Mouse (Mus musculus) hindbrain, embryonic 13.5 days (tissue): ENCODE data around the gene Zfhx3. TPM values are rescaled to one million over a fixed set of nuclear protein-coding genes. Genes with fewer than 3 reads are reported as not detected.

Experiments
- ATAC-seq: fragments of 200-750 bp; cut with Nextera tagmentation; 2 replicates; pipeline ENCODE4 v1.8.0; 2017; ENCODE audit warnings: moderate TSS enrichment; ENCODE audit not compliant: low FRiP score
- H3K27ac ChIP-seq: fragments of 300-500 bp; sonication (generic); 2 replicates; pipeline ENCODE4 v1.5.1; 2015; ENCODE audit warnings: inconsistent platforms, mild to moderate bottlenecking, moderate library complexity
- H3K27me3 ChIP-seq: fragments of 300-500 bp; sonication (generic); 2 replicates; pipeline ENCODE4 v1.6.1; 2015; ENCODE audit warnings: mild to moderate bottlenecking, inconsistent platforms
- H3K36me3 ChIP-seq: fragments of 300-500 bp; sonication (generic); 2 replicates; pipeline ENCODE4 v1.6.1; 2015; ENCODE audit warnings: mild to moderate bottlenecking, inconsistent platforms
- H3K4me1 ChIP-seq: fragments of 300-500 bp; sonication (generic); replicated peaks from 2 replicates; pipeline ENCODE4 v1.6.1; 2015; ENCODE audit warnings: inconsistent platforms
- H3K4me2 ChIP-seq: fragments of 300-500 bp; sonication (generic); 2 replicates; pipeline ENCODE4 v1.6.1; 2015; ENCODE audit warnings: inconsistent platforms, mild to moderate bottlenecking, moderate library complexity
- H3K4me3 ChIP-seq: fragments of 300-500 bp; sonication (generic); 2 replicates; pipeline ENCODE4 v1.5.1; 2015; ENCODE audit warnings: mild to moderate bottlenecking, inconsistent platforms
- H3K9ac ChIP-seq: fragments of 300-500 bp; sonication (generic); 2 replicates; pipeline ENCODE4 v1.6.1; 2015; ENCODE audit warnings: mild to moderate bottlenecking, inconsistent platforms
- H3K9me3 ChIP-seq: fragments of 300-500 bp; sonication (generic); 2 replicates; pipeline ENCODE4 v1.6.1; 2016; ENCODE audit warnings: inconsistent platforms
- WGBS: fragments of 180-500 bp; shearing (Covaris S2); methylation state at CpG from one replicate; pipeline ENCODE4 v1.1.7; 2015; 5-methylcytosine and 5-hydroxymethylcytosine counted together
- polyA plus RNA-seq: library from polyadenylated mRNA; unstranded; fragments of >200 nt; fragmentation: Nextera tagmentation; extraction: Ambion mirVana; gene quantifications from 2 replicates; pipeline ENCODE4 v1.2.1, GENCODE M21; 2015

The Zfhx3 gene
- polyA plus RNA-seq, 1 experiment from 2014 or later, result 36.9 TPM

DNA sequence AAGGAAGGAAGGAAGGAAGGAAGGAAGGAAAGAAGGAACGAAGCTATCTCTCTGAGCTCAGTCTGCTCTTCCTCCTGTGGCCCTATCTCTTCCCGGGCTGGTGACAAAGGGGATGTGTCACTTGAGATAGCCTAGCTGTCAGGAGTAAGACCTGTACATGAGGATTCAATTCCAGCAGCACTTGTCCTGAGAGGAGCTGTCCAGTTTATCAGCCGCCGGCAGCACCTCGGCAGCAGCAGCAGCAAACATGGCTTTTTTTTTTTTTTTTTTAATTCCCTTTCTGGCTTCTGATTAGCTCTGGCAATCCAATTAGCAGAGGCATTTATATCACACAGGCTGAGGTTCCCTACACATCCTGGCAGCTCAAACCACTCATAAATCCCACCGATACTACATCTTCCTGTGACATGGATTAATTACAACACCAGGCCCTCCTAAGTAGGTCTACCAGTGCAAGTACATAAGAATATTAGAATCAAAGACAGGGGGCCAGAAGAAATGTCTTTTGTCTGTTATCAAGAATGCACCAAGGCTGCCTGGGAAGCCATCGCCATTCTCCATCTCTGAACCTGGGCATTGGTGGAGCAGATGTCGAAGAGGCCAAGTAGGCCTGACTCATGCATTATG lies 596.6 kb downstream of the Zfhx3 start:
- no peaks in the 10 kb centered on the region for H3K27me3 ChIP-seq
- peaks cover 46% of the 10 kb centered on the region for H3K4me1 ChIP-seq
- WGBS, result 53% methylated on average over 8 of the region's 8 CpGs
- no peaks in the 10 kb centered on the region for H3K36me3 ChIP-seq
- H3K27ac ChIP-seq, result peak overlapping the region; percentile 88
- peak overlapping the region; percentile 66; the same call in 1 of the 2 replicates for H3K9ac ChIP-seq
- no peak for ATAC-seq
- no peak overlapping the region for H3K4me3 ChIP-seq
- H3K9me3 ChIP-seq, result no peaks in the 10 kb centered on the region
- H3K4me2 ChIP-seq, result peak overlapping the region; percentile 56; the same call in 1 of the 2 replicates

DNA sequence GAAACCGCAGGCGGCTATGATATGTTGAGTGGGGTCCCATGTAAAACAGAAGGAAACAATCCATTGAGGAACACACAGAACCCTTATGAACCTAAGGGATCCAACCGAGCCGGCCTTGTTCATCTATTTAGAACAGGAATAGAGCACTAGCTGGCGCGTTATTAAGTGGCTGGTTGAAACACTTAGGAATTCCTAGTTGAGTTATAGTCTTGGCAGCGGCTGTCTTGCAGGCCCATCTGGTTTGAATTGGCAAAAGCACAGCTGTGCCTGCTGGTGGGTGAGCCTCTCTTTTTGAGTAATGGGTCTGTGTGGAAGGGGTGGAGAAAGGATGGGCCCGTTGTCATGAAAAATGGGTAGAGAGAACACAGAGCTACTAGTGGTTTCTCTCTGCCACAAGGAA lies 610.1 kb downstream of the Zfhx3 start:
- Histone ChIP-seq H3K4me1 (0 out of 2 replicates have a peak, but pooled peaks cover 10% of the 10 kb centered on the region), H3K4me2 (no peak overlapping the region), H3K27me3 (no peaks in the 10 kb centered on the region), H3K36me3 (no peaks in the 10 kb centered on the region), H3K27ac (no peak overlapping the region), H3K9me3 (no peaks in the 10 kb centered on the region; the same call in 1 of the 2 replicates), H3K4me3 (no peak overlapping the region), H3K9ac (no peak overlapping the region)
- 63% methylated on average over 8 of the region's 8 CpGs for WGBS
- ATAC-seq, result no peak

DNA sequence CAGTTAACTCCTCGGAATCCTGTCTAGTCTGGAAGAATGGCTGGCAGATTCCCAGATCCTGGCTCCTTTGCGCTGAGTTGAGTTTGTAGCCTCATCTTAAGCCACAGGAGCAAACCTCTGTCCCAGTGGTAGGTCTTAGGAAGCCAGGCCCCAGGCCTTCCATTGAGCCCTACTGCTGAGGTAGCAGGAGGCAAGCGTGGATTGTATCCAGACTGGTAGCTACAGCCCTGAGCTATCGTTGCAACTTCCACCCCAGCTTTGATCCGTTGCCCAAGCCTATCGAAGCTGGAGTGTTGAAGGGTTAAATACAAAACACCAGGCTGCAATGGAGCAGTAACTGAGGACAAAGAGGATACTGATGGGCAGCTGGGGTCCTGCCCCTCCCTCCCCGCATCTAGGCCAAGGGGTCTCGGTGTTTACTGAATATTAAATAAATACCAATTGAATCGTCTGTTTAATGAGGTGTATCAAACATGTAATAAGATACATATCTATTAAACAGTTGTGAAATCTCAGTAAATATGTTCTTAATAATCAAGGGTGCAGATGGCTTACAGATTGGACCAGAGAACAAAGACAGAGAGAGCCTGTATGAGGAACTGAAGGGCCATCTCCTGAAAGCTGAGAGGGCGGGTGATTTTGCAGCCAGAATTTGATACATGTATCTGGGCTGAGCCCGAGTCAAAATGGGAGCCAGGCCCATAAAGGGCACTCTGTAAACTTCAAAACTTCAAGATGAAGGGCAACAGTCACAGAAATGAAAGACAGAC lies 611.5 kb downstream of the Zfhx3 start:
- Histone ChIP-seq H3K27me3 (no peaks in the 10 kb centered on the region), H3K4me3 (no peak overlapping the region), H3K27ac (no peak overlapping the region), H3K4me1 (0 out of 2 replicates have a peak, but pooled peaks cover 10% of the 10 kb centered on the region), H3K36me3 (no peaks in the 10 kb centered on the region), H3K9me3 (no peaks in the 10 kb centered on the region; the same call in 1 of the 2 replicates), H3K9ac (no peak overlapping the region), H3K4me2 (no peak overlapping the region)
- 58% methylated on average over 11 of the region's 11 CpGs for WGBS
- no peak for ATAC-seq

DNA sequence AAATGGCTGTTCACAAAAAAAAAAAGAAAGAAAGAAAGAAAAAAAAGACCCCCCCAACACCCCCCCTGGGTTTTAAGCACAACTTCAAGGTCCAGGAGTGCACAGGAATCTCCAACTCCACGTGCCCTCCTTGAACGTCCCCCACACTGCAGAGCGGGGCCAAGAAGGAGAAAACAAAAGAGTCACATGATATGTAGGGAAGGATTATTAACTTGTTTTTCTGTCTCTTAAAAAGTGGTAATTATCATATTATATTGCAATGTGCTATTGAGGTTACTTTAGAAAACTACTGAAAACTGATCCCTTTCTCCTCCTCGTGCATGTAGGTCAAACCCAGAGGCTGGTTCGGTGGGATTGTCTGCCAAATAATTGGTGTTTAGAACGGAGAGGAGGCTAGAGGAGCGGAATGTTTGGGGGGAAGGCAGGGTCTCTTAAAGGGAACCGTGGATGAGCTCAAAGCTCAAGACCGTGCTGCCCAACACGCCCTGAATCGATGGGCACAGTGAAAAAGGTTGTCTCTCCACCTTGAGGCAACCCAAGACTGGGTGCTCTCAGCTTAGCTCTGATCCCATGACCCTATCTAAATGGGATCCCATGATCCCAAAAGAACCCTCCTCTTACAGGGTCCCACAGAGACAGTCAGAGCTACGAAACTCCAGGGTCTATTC lies 612.3 kb downstream of the Zfhx3 start:
- no peaks in the 10 kb centered on the region; the same call in 1 of the 2 replicates for H3K9me3 ChIP-seq
- no peaks in the 10 kb centered on the region for H3K36me3 ChIP-seq
- H3K4me3 ChIP-seq, result no peak overlapping the region
- ATAC-seq, result no peak
- H3K9ac ChIP-seq, result no peak overlapping the region
- no peaks in the 10 kb centered on the region for H3K27me3 ChIP-seq
- 83% methylated on average over 12 of the region's 12 CpGs for WGBS
- H3K27ac ChIP-seq, result no peak overlapping the region
- 0 out of 2 replicates have a peak, but pooled peaks cover 10% of the 10 kb centered on the region for H3K4me1 ChIP-seq
- H3K4me2 ChIP-seq, result no peak overlapping the region

DNA sequence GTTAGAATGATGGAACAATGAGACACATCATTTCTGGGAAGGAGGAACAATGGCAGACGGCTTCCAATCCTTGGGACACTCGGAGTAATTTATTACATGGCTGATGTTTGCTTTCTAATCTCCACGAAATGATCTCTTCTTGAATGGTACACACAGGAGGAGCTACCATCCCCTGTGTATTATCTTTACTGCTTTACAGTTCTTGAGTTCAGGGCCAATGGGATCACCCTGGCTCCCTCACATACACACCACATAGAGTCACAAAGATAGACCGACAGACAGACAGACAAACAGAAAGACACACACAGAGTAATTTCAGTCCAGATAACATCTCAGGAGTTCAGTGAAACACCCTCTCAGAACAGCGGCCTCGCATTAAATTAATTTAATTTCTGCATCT lies 621.0 kb downstream of the Zfhx3 start:
- WGBS, result 54% methylated on average over 6 of the region's 6 CpGs
- Histone ChIP-seq H3K27ac (no peak overlapping the region), H3K9ac (no peak overlapping the region), H3K4me2 (no peak overlapping the region), H3K36me3 (no peaks in the 10 kb centered on the region), H3K27me3 (no peaks in the 10 kb centered on the region), H3K4me1 (peaks cover 10% of the 10 kb centered on the region), H3K9me3 (no peaks in the 10 kb centered on the region; the same call in 1 of the 2 replicates), H3K4me3 (no peak overlapping the region)
- no peak for ATAC-seq

DNA sequence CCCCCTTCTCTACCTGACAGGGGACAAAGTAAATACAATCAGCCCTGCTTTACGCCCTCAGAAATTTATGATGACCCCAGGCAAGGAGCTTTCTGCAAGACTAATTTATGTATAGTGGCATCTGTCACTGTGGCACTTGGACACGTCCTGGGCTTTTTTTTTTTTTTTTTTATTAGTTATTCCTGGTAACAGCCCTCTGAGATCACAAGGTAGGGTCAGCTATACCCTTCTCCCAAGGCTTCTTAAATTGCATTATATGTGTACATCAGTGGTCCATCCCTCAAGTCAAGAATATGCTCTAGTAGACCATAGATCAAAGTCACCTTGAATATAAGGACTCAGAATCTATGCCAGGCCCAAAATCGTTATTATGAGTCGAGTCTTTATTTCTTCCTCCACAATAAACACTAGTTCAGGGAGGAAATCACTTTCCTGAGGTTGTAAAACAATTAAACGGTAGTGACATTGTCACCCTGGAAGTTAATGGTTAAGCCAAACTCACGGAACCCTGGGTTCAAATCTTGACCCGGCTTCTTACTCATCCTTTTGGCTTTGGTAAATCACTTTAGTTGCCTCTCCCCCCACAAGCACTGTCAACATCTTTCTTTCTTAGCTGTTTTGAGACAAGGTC lies 621.6 kb downstream of the Zfhx3 start:
- H3K27me3 ChIP-seq, result no peaks in the 10 kb centered on the region
- no peak for ATAC-seq

DNA sequence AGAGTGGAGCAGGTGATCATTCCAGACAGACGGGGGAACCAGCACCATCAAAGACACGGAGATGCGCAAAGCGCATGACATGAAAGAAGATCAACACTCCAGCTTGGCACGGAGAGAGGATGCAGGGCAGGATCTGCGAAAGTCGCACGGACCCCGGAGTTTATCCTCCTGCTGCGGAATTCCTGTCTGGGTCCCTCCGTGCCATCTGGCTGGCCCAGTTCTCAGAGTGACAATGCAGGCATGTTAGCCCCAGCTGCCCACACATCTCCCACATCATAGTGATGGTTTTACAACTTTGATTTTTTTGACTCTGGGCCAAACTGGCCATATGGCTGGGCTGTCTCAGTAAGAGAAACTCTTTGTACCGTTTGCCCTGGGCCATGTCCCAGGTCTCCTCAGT lies 623.6 kb downstream of the Zfhx3 start:
- Histone ChIP-seq H3K9ac (no peak overlapping the region), H3K27me3 (no peaks in the 10 kb centered on the region), H3K4me3 (no peak overlapping the region), H3K4me2 (no peak overlapping the region), H3K9me3 (no peaks in the 10 kb centered on the region; the same call in 1 of the 2 replicates), H3K36me3 (no peaks in the 10 kb centered on the region), H3K27ac (no peak overlapping the region), H3K4me1 (peaks cover 10% of the 10 kb centered on the region)
- 74% methylated on average over 12 of the region's 12 CpGs for WGBS
- no peak for ATAC-seq

More for the DNA sequence above, 621.6 kb downstream of the Zfhx3 start:
- no peak overlapping the region for H3K9ac ChIP-seq
- H3K27ac ChIP-seq, result no peak overlapping the region
- H3K4me1 ChIP-seq, result peaks cover 10% of the 10 kb centered on the region
- H3K36me3 ChIP-seq, result no peaks in the 10 kb centered on the region
- no peak overlapping the region for H3K4me3 ChIP-seq
- no peak overlapping the region for H3K4me2 ChIP-seq
- 75% methylated on average over 7 of the region's 7 CpGs for WGBS
- H3K9me3 ChIP-seq, result no peaks in the 10 kb centered on the region; the same call in 1 of the 2 replicates

DNA sequence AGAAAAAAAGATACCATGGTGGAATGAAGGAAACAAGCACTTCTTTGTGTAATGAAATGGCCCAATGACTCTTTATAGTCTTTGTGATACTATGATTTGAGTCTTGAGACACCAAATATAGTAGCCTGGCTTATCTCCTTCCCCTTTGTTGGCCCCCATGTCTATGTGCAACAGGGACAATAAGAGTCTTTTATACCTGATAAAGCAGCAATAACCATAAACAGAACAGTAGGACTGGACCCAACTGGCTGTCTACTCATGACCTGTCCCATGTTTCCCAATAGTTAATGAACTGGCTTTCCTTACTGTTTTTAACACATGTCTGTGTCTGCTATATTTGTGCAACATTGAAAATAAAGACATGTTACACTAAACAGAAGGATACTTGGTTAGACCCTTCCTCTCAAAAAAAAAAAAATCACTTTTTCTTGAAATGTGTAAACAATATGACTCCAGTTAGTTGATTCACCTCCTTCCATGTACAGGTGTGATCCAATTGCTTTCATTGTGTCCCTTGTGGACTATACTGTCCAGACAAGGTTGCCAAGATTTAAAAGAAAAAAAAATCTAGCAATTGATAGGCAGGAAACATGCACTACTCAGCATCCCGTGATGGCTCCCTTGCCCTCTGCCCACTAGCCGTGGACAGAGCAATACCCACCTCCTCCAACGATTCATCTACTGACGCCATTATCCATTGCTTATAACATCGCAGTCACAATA lies 631.0 kb downstream of the Zfhx3 start:
- WGBS, result 92% methylated on average over 5 of the region's 5 CpGs
- no peak overlapping the region for H3K4me3 ChIP-seq
- H3K9me3 ChIP-seq, result no peaks in the 10 kb centered on the region
- no peak for ATAC-seq
- no peak overlapping the region for H3K9ac ChIP-seq
- no peak overlapping the region for H3K27ac ChIP-seq
- H3K36me3 ChIP-seq, result no peaks in the 10 kb centered on the region
- peaks cover 13% of the 10 kb centered on the region for H3K4me1 ChIP-seq
- H3K4me2 ChIP-seq, result no peak overlapping the region
- H3K27me3 ChIP-seq, result peaks cover 16% of the 10 kb centered on the region

DNA sequence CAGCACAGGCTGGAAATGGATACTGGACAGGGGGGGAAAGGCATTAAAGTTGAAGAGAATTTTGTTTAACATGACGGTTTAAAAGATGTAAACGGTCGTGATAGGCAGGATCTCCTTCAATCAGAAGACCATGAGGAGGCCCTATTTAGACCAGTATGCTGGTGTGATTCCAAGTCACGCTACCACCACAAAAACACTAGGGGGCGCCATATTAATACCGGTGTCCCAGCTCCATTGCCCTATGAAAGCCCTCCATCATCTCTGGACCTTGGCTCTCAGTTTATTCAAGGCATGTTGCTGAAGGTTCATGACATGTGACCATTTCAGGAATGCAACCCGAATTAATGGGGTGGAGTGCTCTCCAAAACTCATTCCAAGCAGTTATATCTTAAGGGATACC lies 631.7 kb downstream of the Zfhx3 start:
- Histone ChIP-seq H3K4me3 (no peak overlapping the region), H3K4me2 (no peak overlapping the region), H3K4me1 (peaks cover 17% of the 10 kb centered on the region), H3K27me3 (peaks cover 16% of the 10 kb centered on the region), H3K9ac (no peak overlapping the region), H3K27ac (no peak overlapping the region), H3K36me3 (no peaks in the 10 kb centered on the region), H3K9me3 (no peaks in the 10 kb centered on the region)
- WGBS, result 38% methylated on average over 7 of the region's 7 CpGs
- ATAC-seq, result no peak

DNA sequence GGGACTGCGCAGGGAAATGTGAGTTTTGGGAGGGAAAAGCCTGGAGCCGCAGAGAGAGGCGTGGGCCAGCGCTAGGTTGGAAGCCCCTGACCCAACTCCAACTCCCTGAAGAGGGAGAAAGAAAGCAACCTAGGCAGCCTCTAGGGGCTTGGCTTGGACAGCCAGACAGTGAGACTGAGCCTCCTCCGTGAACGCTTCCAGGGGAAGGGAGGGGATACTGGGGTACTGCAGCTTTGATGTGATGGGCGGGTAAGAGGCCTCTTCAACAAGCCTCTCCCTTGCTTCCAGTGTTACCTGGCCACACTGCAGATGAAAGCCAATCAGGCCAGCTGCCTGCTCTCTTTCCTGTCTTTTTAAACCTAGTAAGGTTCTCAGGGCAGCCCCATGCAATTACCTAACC lies 635.1 kb downstream of the Zfhx3 start:
- Histone ChIP-seq H3K9me3 (no peaks in the 10 kb centered on the region), H3K4me3 (no peak overlapping the region), H3K27ac (no peak overlapping the region; the same call in 1 of the 2 replicates), H3K4me1 (peaks cover 17% of the 10 kb centered on the region), H3K9ac (no peak overlapping the region), H3K4me2 (no peak overlapping the region), H3K36me3 (no peaks in the 10 kb centered on the region), H3K27me3 (peaks cover 16% of the 10 kb centered on the region)
- WGBS, result 43% methylated on average over 7 of the region's 7 CpGs
- no peak for ATAC-seq

DNA sequence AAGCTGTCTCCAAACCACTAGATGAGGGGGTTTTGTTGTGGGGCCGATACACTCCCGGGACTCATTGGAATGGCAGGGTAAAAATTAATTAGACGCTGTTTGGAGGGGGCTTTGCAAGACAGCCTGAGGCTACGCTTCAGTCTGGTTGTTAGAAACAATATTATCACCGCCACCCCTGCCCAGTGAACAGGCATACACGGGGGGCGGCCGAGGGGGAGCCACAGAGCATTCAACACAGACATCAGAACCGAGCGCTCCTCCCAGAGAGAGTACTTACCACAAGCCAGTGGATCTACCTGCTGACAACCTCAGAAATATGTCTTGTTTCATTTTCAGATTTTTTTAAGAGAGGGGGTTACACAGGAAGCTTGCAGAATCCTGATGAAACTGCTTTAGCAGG lies 635.9 kb downstream of the Zfhx3 start:
- Histone ChIP-seq H3K9me3 (no peaks in the 10 kb centered on the region), H3K9ac (no peak overlapping the region), H3K4me1 (peaks cover 17% of the 10 kb centered on the region), H3K36me3 (no peaks in the 10 kb centered on the region), H3K4me2 (no peak overlapping the region), H3K4me3 (no peak overlapping the region), H3K27ac (peak overlapping the region; percentile 35; the same call in 1 of the 2 replicates), H3K27me3 (peaks cover 16% of the 10 kb centered on the region)
- 39% methylated on average over 10 of the region's 10 CpGs for WGBS
- ATAC-seq, result no peak
